Mouse (Mus musculus) embryonic facial prominence, embryonic 11.5 days (tissue): ENCODE data around the gene Adm2. TPM values are rescaled to one million over a fixed set of nuclear protein-coding genes. Genes with fewer than 3 reads are reported as not detected.

ENCODE experiments used
- ATAC-seq: fragments of 200-750 bp; cut with Nextera tagmentation; replicated peaks from 2 replicates; pipeline ENCODE4 v1.8.0; 2017; ENCODE audit warnings: low read depth; ENCODE audit not compliant: insufficient number of reproducible peaks, low FRiP score, low TSS enrichment
- DNase-seq: peaks from one replicate; pipeline ENCODE4 v3.0.0-alpha.2; 2015; ENCODE audit warnings: low spot score
- H3K27ac ChIP-seq: fragments of 300-500 bp; sonication (generic); replicated peaks from 2 replicates; pipeline ENCODE4 v1.5.1; 2014; ENCODE audit warnings: mild to moderate bottlenecking, low read depth, low read length, control low read depth
- H3K27me3 ChIP-seq: fragments of 300-500 bp; sonication (generic); 2 replicates; pipeline ENCODE4 v1.6.1; 2014; ENCODE audit warnings: mild to moderate bottlenecking, low read length, moderate library complexity, mixed read lengths; ENCODE audit not compliant: control insufficient read depth, insufficient read depth
- H3K36me3 ChIP-seq: fragments of 300-500 bp; sonication (generic); replicated peaks from 2 replicates; pipeline ENCODE4 v1.6.1; 2014; ENCODE audit warnings: low read depth, mild to moderate bottlenecking, low read length, moderate library complexity, mixed read lengths; ENCODE audit not compliant: control insufficient read depth, insufficient read depth
- H3K4me1 ChIP-seq: fragments of 300-500 bp; sonication (generic); 2 replicates; pipeline ENCODE4 v1.6.1; 2014; ENCODE audit warnings: low read length, mixed read lengths; ENCODE audit not compliant: control insufficient read depth, insufficient read depth
- H3K4me2 ChIP-seq: fragments of 300-500 bp; sonication (generic); 2 replicates; pipeline ENCODE4 v1.6.1; 2014; ENCODE audit warnings: low read depth, mild to moderate bottlenecking, control low read depth, low read length, moderate library complexity
- H3K4me3 ChIP-seq: fragments of 300-500 bp; sonication (generic); 2 replicates; pipeline ENCODE4 v1.5.1; 2014; ENCODE audit warnings: low read depth, low read length, control low read depth
- H3K9ac ChIP-seq: fragments of 300-500 bp; sonication (generic); replicated peaks from 2 replicates; pipeline ENCODE4 v1.6.1; 2014; ENCODE audit warnings: mild to moderate bottlenecking, control low read depth, low read length
- H3K9me3 ChIP-seq: fragments of 300-500 bp; sonication (generic); replicated peaks from 2 replicates; pipeline ENCODE4 v1.6.1; 2016; ENCODE audit warnings: mild to moderate bottlenecking, low read length, inconsistent platforms, mixed read lengths; ENCODE audit not compliant: control insufficient read depth
- WGBS: fragments of 180-500 bp; shearing (Covaris S2); extraction: QIAGEN DNeasy Blood & Tissue Kit; methylation state at CpG from one replicate; pipeline ENCODE4 v1.1.7; 2014; 5-methylcytosine and 5-hydroxymethylcytosine counted together
- polyA plus RNA-seq: library from polyadenylated mRNA; unstranded; fragments of >200 nt; fragmentation: Nextera tagmentation; extraction: Ambion mirVana; gene quantifications from 2 replicates; pipeline ENCODE4 v1.2.1, GENCODE M21; 2014

Gene Adm2
- polyA plus RNA-seq, 1 experiment from 2014 or later, result not detected

- Histone ChIP-seq H3K4me1 (no peaks in the 10 kb centered on the region), H3K9me3 (no peaks in the 10 kb centered on the region), H3K4me2 (no peak overlapping the region), H3K27me3 (no peaks in the 10 kb centered on the region), H3K9ac (no peak overlapping the region), H3K27ac (no peak overlapping the region), H3K36me3 (peaks cover 4% of the 10 kb centered on the region), H3K4me3 (no peak overlapping the region)
- ATAC-seq, result no peak
- WGBS, result 89% methylated on average over 5 of the region's 5 CpGs
- DNase-seq, result no peak
These were observed 35.9 kb upstream of the Adm2 start for GRCm38 (mm10) chr15:89286582-89286981.

DNA sequence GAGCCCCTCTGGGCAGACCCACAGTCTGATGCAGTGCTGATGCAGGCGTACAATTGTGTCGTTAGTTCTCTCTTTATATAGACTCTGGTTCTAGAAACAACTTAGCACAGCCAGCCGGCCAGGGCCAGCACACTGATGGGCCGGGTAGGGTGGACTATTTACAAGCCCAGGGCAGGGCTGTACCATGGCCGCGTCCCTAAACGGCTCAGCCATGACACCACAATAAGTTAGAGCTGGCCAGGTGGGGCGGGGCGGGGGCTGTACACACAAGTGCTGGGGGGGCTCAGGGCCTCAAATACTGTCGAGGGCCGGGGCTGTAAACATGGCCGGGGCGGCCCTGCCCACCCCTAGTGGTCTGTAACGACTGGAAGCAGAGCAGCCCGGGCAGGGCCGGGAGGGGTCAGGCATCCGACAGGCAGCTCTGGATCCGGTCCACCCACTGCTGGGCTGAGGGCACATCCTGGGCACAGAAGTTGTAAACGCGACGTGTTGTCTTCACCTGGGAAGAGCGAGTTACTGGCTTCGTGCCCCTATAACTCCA lies 34.2 kb upstream of the Adm2 start:
- no peaks in the 10 kb centered on the region for H3K9me3 ChIP-seq
- WGBS, result 90% methylated on average over 23 of the region's 23 CpGs
- H3K4me2 ChIP-seq, result no peak overlapping the region
- no peak overlapping the region for H3K4me3 ChIP-seq
- peaks cover 9% of the 10 kb centered on the region for H3K36me3 ChIP-seq
- no peaks in the 10 kb centered on the region for H3K27me3 ChIP-seq
- no peak overlapping the region for H3K27ac ChIP-seq
- no peak overlapping the region for H3K9ac ChIP-seq
- H3K4me1 ChIP-seq, result no peaks in the 10 kb centered on the region
- DNase-seq (no peak), ATAC-seq (peak; percentile 33; the same call in 1 of the 2 replicates)

GRCm38 (mm10) chr15:89289455-89289854 lies 33.1 kb upstream of the Adm2 start:
- no peak for ATAC-seq
- Histone ChIP-seq H3K36me3 (peaks cover 9% of the 10 kb centered on the region), H3K9me3 (no peaks in the 10 kb centered on the region), H3K27ac (no peak overlapping the region), H3K9ac (no peak overlapping the region), H3K4me2 (no peak overlapping the region), H3K4me3 (no peak overlapping the region), H3K27me3 (no peaks in the 10 kb centered on the region), H3K4me1 (no peaks in the 10 kb centered on the region)
- WGBS, result 92% methylated on average over 11 of the region's 11 CpGs
- DNase-seq, result no peak

DNA sequence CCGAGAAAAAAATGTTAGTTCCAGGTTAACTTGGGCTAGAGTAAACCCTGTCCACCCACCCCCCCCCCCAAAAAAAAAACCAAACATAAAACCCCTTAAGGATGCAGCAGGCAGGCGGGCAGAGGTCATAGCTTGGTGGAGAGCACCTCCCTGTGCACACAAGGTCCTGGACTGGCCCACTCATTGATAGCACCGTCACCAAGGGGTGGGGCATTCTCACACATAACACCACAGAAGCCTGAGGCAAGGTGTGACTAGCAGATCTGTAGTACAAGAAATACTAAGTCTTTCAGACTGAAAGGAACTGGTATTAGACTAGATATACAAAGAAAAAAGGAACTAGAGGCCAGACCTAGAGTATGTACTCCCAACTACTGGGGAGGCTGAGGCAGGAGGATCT lies 31.0 kb upstream of the Adm2 start:
- Histone ChIP-seq H3K4me2 (no peak overlapping the region), H3K27me3 (no peaks in the 10 kb centered on the region), H3K9ac (no peak overlapping the region), H3K36me3 (peaks cover 5% of the 10 kb centered on the region), H3K4me1 (no peaks in the 10 kb centered on the region), H3K4me3 (no peak overlapping the region), H3K27ac (no peak overlapping the region), H3K9me3 (no peaks in the 10 kb centered on the region)
- WGBS, result 91% methylated on average over 3 of the region's 3 CpGs
- no peak for DNase-seq
- no peak for ATAC-seq

DNA sequence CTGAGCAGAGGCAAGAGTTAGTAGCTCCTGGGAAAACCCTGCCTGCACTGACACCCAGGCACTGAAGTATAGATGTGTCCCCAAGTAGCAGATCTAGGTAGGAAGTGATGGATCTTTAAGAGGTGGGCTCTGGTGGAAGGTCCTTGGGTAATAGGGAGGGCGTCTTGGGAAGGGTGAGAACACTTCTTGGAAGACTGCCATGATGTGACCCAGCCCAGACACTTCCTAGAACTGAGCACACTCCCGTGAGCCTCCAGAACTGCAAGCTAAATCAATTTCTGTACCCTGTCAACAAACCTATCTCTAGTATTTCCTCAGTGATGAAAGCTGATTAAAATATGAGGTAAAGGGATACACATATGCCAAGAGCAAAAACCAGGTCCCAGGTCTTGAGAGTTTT lies 29.7 kb upstream of the Adm2 start:
- H3K4me2 ChIP-seq, result no peak overlapping the region
- no peak overlapping the region for H3K4me3 ChIP-seq
- peaks cover 5% of the 10 kb centered on the region for H3K36me3 ChIP-seq
- DNase-seq (no peak), ATAC-seq (no peak)
- no peaks in the 10 kb centered on the region for H3K9me3 ChIP-seq
- no peak overlapping the region for H3K9ac ChIP-seq
- H3K27ac ChIP-seq, result no peak overlapping the region
- H3K4me1 ChIP-seq, result no peaks in the 10 kb centered on the region
- no peaks in the 10 kb centered on the region for H3K27me3 ChIP-seq
- WGBS, result 98% methylated on average over 2 of the region's 2 CpGs

DNA sequence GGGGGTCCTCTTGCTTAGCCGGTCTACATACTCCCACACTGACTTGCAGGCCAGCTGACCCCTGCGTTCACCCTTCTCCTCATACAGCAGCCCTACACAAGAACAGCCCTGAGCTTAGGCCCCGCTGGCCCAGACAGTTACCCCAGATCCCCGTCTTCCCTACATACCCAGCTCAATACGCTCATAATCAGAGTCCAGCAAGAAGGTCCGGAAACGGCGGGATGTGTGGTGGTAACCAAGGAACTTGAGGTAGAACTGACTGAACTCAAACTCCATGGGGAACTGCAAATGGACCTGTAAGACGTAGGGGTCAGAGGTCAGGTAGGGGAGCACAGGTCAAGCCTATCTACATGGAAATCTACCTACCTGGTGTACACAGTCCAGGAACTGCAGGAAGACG lies 28.7 kb upstream of the Adm2 start:
- Histone ChIP-seq H3K27ac (no peak overlapping the region), H3K4me3 (no peak overlapping the region), H3K36me3 (peaks cover 5% of the 10 kb centered on the region), H3K9ac (no peak overlapping the region), H3K4me2 (no peak overlapping the region), H3K27me3 (no peaks in the 10 kb centered on the region), H3K4me1 (no peaks in the 10 kb centered on the region), H3K9me3 (no peaks in the 10 kb centered on the region)
- ATAC-seq (no peak), DNase-seq (no peak)
- 90% methylated on average over 10 of the region's 10 CpGs for WGBS

DNA sequence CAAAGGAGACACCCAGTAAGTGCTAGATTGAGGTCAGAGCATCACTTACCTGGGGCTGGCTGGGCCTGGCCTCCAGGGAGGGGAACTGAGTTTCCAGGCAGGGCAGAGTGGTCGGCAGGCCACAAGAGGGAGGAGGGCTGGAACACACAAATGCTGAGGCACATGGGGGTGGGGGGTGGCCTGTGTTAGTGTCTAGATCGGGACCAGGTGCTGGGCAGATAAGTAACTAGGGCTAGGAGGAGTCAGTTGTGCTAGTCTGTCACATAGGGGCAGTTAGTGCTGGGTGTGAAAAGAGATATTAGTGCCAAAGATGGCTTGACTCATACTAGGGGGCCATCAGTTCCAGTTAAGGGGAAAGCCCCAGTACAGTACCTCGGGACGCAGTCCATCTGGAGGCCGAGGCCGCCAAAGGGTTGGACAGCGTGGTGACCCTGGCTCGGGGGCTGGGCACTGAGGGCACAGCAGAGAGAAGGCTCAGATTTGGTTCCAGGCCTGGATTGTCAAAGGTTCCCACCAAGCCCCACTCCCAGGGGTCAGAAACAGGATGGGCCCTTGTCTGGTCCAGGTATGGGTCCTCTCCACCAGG lies 26.8 kb upstream of the Adm2 start:
- 89% methylated on average over 8 of the region's 8 CpGs for WGBS
- H3K9me3 ChIP-seq, result no peaks in the 10 kb centered on the region
- H3K27me3 ChIP-seq, result no peaks in the 10 kb centered on the region
- H3K4me3 ChIP-seq, result no peak overlapping the region
- no peak overlapping the region for H3K9ac ChIP-seq
- no peak for ATAC-seq
- no peak overlapping the region for H3K4me2 ChIP-seq
- DNase-seq, result no peak
- peaks cover 10% of the 10 kb centered on the region for H3K36me3 ChIP-seq
- H3K4me1 ChIP-seq, result no peaks in the 10 kb centered on the region
- no peak overlapping the region for H3K27ac ChIP-seq

- Histone ChIP-seq H3K4me3 (no peak overlapping the region), H3K4me2 (no peak overlapping the region), H3K4me1 (no peaks in the 10 kb centered on the region), H3K9me3 (no peaks in the 10 kb centered on the region), H3K36me3 (peaks cover 10% of the 10 kb centered on the region), H3K9ac (no peak overlapping the region), H3K27ac (no peak overlapping the region), H3K27me3 (no peaks in the 10 kb centered on the region)
- 93% methylated on average over 1 of the region's 1 CpGs for WGBS
- no peak for ATAC-seq
- DNase-seq, result no peak
These were observed 26.1 kb upstream of the Adm2 start for GRCm38 (mm10) chr15:89296465-89296864.
